9 mouse cellular contexts compared by ENCODE assay signal in genomic region chr7:19503481-19504068, GRCm38 (mm10). TPM values are rescaled to one million over a fixed set of nuclear protein-coding genes. Genes with fewer than 3 reads are reported as not detected.
DNase-seq lines count a peak whose midpoint lies in the region; ATAC-seq and TF ChIP-seq lines count a peak whose summit lies in the region.
"Had no signal": no experiment of that assay in that cellular context is flagged by ENCODE, and none has a peak within 500 bp of the region (broad histone marks: within the 10 kb centered on the region; RNA-seq: fewer than 3 reads in every experiment).

No protein-coding gene starts in this region.

- no peaks in the 10 kb centered on the region for H3K36me3 ChIP-seq in spleen, adult 2 months (ENCODE audit: control insufficient read depth, insufficient read depth, low read length)
- H3K36me3 ChIP-seq in intestine, embryonic 15.5 days: no peaks in the 10 kb centered on the region
- H3K36me3 ChIP-seq: liver, embryonic 13.5 days had no signal

- H3K4me1 ChIP-seq in spleen, adult 2 months (ENCODE audit: control insufficient read depth, insufficient read depth, insufficient read length): peaks cover 15% of the 10 kb centered on the region
- H3K4me1 ChIP-seq in intestine, embryonic 15.5 days (replicated peaks): peaks cover 14% of the 10 kb centered on the region; the same call in 1 of the 2 replicates
- peaks cover 13% of the 10 kb centered on the region for H3K4me1 ChIP-seq in olfactory bulb, adult 2 months (ENCODE audit: control insufficient read depth, insufficient read depth, low read length)

- peak; percentile 71; the same call in 1 of the 2 replicates for TF ChIP-seq CTCF in spleen, adult 2 months (IDR thresholded peaks at IDR 0.05; ENCODE audit: extremely low read depth, insufficient read depth, insufficient read length, insufficient replicate concordance)
- TF ChIP-seq CTCF in olfactory bulb, adult 2 months (IDR thresholded peaks at IDR 0.05; ENCODE audit: insufficient read depth, low read depth, low read length): peak; percentile 45; the same call in 1 of the 2 replicates

- no peak overlapping the region for H3K4me2 ChIP-seq in intestine, embryonic 15.5 days (replicated peaks)
- H3K4me2 ChIP-seq: liver, embryonic 13.5 days had no signal

- TF ChIP-seq POLR2A in spleen, adult 2 months (IDR thresholded peaks at IDR 0.05; ENCODE audit: low read depth, low read length): no peak
- no peak for TF ChIP-seq POLR2A in olfactory bulb, adult 2 months (IDR thresholded peaks at IDR 0.05; ENCODE audit: insufficient read depth, low read depth, low read length)

- no peak overlapping the region for H3K9ac ChIP-seq in intestine, embryonic 15.5 days
- H3K9ac ChIP-seq: liver, embryonic 13.5 days had no signal

- H3K27ac ChIP-seq in spleen, adult 2 months (ENCODE audit: insufficient read depth, low read length): no peak overlapping the region
- no peak overlapping the region for H3K27ac ChIP-seq in intestine, embryonic 15.5 days
- H3K27ac ChIP-seq in olfactory bulb, adult 2 months (ENCODE audit: insufficient read depth, low read depth, low read length): no peak overlapping the region
- H3K27ac ChIP-seq: liver, embryonic 13.5 days had no signal

- no peaks in the 10 kb centered on the region for H3K27me3 ChIP-seq in spleen, adult 2 months (ENCODE audit: control insufficient read depth, insufficient read depth, low read length)
- H3K27me3 ChIP-seq in intestine, embryonic 15.5 days (replicated peaks): no peaks in the 10 kb centered on the region
- H3K27me3 ChIP-seq: liver, embryonic 13.5 days had no signal

- DNase-seq in frontal cortex, postnatal 14 days (ENCODE audit: low spot score in 2 of 2): no peak
- DNase-seq in spleen, adult 2 months (ENCODE audit: low read depth in 1 of 2, low spot score in 2 of 2): peak in 1 of 2 experiments; percentile 43
- no peak for DNase-seq in spleen, adult 12 weeks (ENCODE audit: low spot score)
- DNase-seq in cerebellum, adult 18-20 months: peak; percentile 67 to 71
- DNase-seq in right cerebral cortex, postnatal 10 days (ENCODE audit: low spot score in 2 of 2): no peak
- DNase-seq: liver, embryonic 13.5 days had no signal

- no peaks in the 10 kb centered on the region for H3K9me3 ChIP-seq in intestine, embryonic 15.5 days
- H3K9me3 ChIP-seq: liver, embryonic 13.5 days had no signal

- no peak overlapping the region for H3K4me3 ChIP-seq in spleen, adult 2 months (ENCODE audit: extremely low read depth, insufficient read depth, insufficient read length)
- H3K4me3 ChIP-seq in intestine, embryonic 15.5 days (replicated peaks): no peak overlapping the region
- H3K4me3 ChIP-seq in olfactory bulb, adult 2 months (ENCODE audit: insufficient read depth, low read depth, low read length): no peak overlapping the region
- H3K4me3 ChIP-seq: liver, embryonic 13.5 days had no signal

- WGBS in spleen, adult 2 months: 34% methylated on average over 5 of the region's 5 CpGs
- WGBS in intestine, embryonic 15.5 days: 28% methylated on average over 5 of the region's 5 CpGs
- 36% methylated on average over 5 of the region's 5 CpGs for WGBS in olfactory bulb, adult 2 months

- ATAC-seq in frontal cortex, adult (ENCODE audit: low TSS enrichment): peak; percentile 31; the same call in 1 of the 2 replicates
- ATAC-seq in intestine, embryonic 15.5 days: 0 out of 2 replicates have a peak, but pooled peaks have one; percentile 3

RNA-seq across cellular contexts. Expression of gene Bloc1s3, which starts 4.6 kb away (rescaled TPM):
- 8.8 and 13.9 TPM in 2 replicates for polyA plus RNA-seq in spleen, adult 2 months (2012; rRNA removed)
- 1.9 and 2.2 TPM in 2 replicates for polyA plus RNA-seq in intestine, embryonic 15.5 days (2015; fragmentation: Nextera tagmentation; extraction: Ambion mirVana)
- polyA plus RNA-seq in olfactory bulb, adult 2 months (2012; ENCODE audit: insufficient read depth, insufficient read length, low replicate concordance, missing spikeins): not detected in 2 replicates

RNA-seq across cellular contexts. Expression of gene Trappc6a, which starts 4.6 kb away (rescaled TPM):
- polyA plus RNA-seq in spleen, adult 2 months (2012; rRNA removed): 54.4 and 75.5 TPM in 2 replicates
- polyA plus RNA-seq in intestine, embryonic 15.5 days (2015; fragmentation: Nextera tagmentation; extraction: Ambion mirVana): 124 and 137 TPM in 2 replicates
- polyA plus RNA-seq in olfactory bulb, adult 2 months (2012; ENCODE audit: insufficient read depth, insufficient read length, low replicate concordance, missing spikeins): not detected in 2 replicates

RNA-seq across cellular contexts. Expression of gene Nkpd1, which starts 14.1 kb away (rescaled TPM):
- 2.2 and 2.3 TPM in 2 replicates for polyA plus RNA-seq in spleen, adult 2 months (2012; rRNA removed)
- 0.10 and 0.11 TPM in 2 replicates for polyA plus RNA-seq in intestine, embryonic 15.5 days (2015; fragmentation: Nextera tagmentation; extraction: Ambion mirVana)
- not detected in 2 replicates for polyA plus RNA-seq in olfactory bulb, adult 2 months (2012; ENCODE audit: insufficient read depth, insufficient read length, low replicate concordance, missing spikeins)
- polyA plus RNA-seq: liver, embryonic 13.5 days had no signal

RNA-seq across cellular contexts. Expression of gene Exoc3l2, which starts 40.4 kb away (rescaled TPM):
- polyA plus RNA-seq in spleen, adult 2 months (2012; rRNA removed): 7.1 and 7.7 TPM in 2 replicates
- 0.50 and 0.53 TPM in 2 replicates for polyA plus RNA-seq in intestine, embryonic 15.5 days (2015; fragmentation: Nextera tagmentation; extraction: Ambion mirVana)
- polyA plus RNA-seq in olfactory bulb, adult 2 months (2012; ENCODE audit: insufficient read depth, insufficient read length, low replicate concordance, missing spikeins): not detected in 2 replicates

RNA-seq across cellular contexts. Expression of gene Mark4, which starts 45.0 kb away (rescaled TPM):
- polyA plus RNA-seq in spleen, adult 2 months (2012; rRNA removed): 14.6 and 23.4 TPM in 2 replicates
- 5.8 and 6.1 TPM in 2 replicates for polyA plus RNA-seq in intestine, embryonic 15.5 days (2015; fragmentation: Nextera tagmentation; extraction: Ambion mirVana)
- not detected in 2 replicates for polyA plus RNA-seq in olfactory bulb, adult 2 months (2012; ENCODE audit: insufficient read depth, insufficient read length, low replicate concordance, missing spikeins)

Comparison
In these comparisons a context has a peak if more than half of its experiments do, and no peak if none do; other contexts are left out.
1. DNase-seq: peak in cerebellum, adult 18-20 months (2 of 2); none in frontal cortex, postnatal 14 days (0 of 2), spleen, adult 12 weeks (single experiment) and right cerebral cortex, postnatal 10 days (0 of 2).
2. RNA of gene Trappc6a, which starts 4.6 kb away (polyA plus RNA-seq): 124 to 137 TPM in intestine, embryonic 15.5 days and 54.4 to 75.5 TPM in spleen, adult 2 months; not detected in olfactory bulb, adult 2 months; every median in the first group is over 10 times any median in the second.